ENCODE assay signal across 17 mouse cellular contexts in genomic region chr11:7081893-7082292, GRCm38 (mm10). TPM values are rescaled to one million over a fixed set of nuclear protein-coding genes. Genes with fewer than 3 reads are reported as not detected.
"Had no signal": no experiment of that assay in that cellular context is flagged by ENCODE, and none has a peak within 500 bp of the region (broad histone marks: within the 10 kb centered on the region; RNA-seq: fewer than 3 reads in every experiment).

No protein-coding gene starts in this region.

- H3K36me3 ChIP-seq: neural tube, embryonic 13.5 days; stomach, embryonic 15.5 days had no signal

- H3K27ac ChIP-seq: neural tube, embryonic 13.5 days; neural tube, embryonic 15.5 days; stomach, embryonic 15.5 days; stomach, postnatal 0 days had no signal

- H3K4me2 ChIP-seq: neural tube, embryonic 13.5 days; neural tube, embryonic 15.5 days; stomach, embryonic 15.5 days had no signal

- H3K4me1 ChIP-seq: neural tube, embryonic 13.5 days; neural tube, embryonic 15.5 days; stomach, embryonic 15.5 days had no signal

- H3K9me3 ChIP-seq: neural tube, embryonic 13.5 days; neural tube, embryonic 15.5 days; stomach, embryonic 15.5 days had no signal

- H3K4me3 ChIP-seq: neural tube, embryonic 13.5 days; neural tube, embryonic 15.5 days; stomach, embryonic 15.5 days had no signal

- H3K9ac ChIP-seq: neural tube, embryonic 13.5 days; neural tube, embryonic 15.5 days; stomach, embryonic 15.5 days had no signal

- H3K27me3 ChIP-seq: neural tube, embryonic 13.5 days; neural tube, embryonic 15.5 days; stomach, embryonic 15.5 days had no signal

- DNase-seq: retina, postnatal 1 day; right cerebral cortex, adult 18-20 months; right cerebral cortex, postnatal 14 days; right cerebral cortex, postnatal 25 days; right cerebral cortex, postnatal 4 days; spleen, adult 18-20 months; thymus, adult 18-20 months; thymus, adult 2 months; thymus, postnatal 14 days; thymus, postnatal 25 days; thymus, postnatal 36 days; thymus, postnatal 4 days had no signal

RNA-seq across cellular contexts. Expression of gene Adcy1, which starts 18.6 kb away (rescaled TPM):
- total RNA-seq: neutrophil, adult 5-6 weeks had no signal
